Mouse (Mus musculus) gastrocnemius, postnatal 4 days (tissue): Measurements from ENCODE around the gene Gm9903. TPM values are rescaled to one million over a fixed set of nuclear protein-coding genes. Genes with fewer than 3 reads are reported as not detected.

Experiments used
- DNase-seq, 2 experiments: peaks; one replicate each; pipeline ENCODE4 v3.0.0; 2021 to 2022; ENCODE audit warnings: low spot score in 2 of 2, mixed read lengths in 2 of 2
- long read RNA-seq, 2 experiments: library from polyadenylated mRNA; stranded (forward); transcript quantifications; one replicate each; pipeline ENCODE4 v2.0.0; 2021
- total RNA-seq, 2 experiments: library from RNA; stranded (reverse); gene quantifications; 2 replicates each; pipeline ENCODE4 v1.2.3; 2021

Gm9903 gene
- 1 to 10 TPM; 1.8 to 1.9 TPM for total RNA-seq
- long read RNA-seq, experiment 1, result 0 reads
- long read RNA-seq, experiment 2, partial matches to known transcripts, result 0 of 2 reads
- long read RNA-seq, experiment 2, other reads (novel, unspliced or antisense), result 0 of 2 reads

DNA sequence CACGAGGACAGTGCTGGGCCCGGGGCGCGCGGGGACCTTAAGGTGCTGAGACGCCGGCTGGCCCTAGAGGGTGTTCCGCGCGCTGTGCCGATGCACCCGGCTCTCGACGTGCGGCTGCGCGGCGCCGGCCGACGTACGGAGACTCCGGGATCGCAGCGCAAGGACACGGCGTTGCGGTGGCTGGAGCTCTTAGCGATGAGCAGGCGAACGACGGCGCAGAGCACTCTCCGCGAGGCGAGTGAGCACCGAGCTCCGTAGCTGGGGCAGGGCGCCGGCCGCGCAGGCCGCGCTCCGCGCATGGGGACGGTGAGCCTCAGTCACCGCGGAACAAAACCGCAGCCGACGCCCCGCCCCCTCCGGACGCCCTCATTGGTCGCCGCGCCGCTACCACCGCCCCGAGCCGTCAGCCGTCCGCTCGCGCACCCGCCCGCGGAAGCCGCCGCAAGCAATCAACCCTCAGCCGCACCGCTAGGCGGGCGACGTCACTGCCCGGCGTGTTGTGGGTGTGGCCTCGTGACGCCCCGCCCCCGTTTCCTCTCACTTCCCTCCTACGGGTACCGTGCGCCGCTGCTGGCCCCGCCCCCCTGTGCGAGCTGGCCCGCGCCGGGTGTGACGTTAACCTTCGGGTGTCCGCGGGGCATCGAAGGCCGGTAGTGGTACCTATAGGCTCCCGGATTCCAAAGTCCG, at the start of gene Gm9903, which contains the start of gene Fam53a:
Gene Gm9903, plus strand, starts transcription at position 625 of the 687 bp plus-strand sequence.
Gene Fam53a, minus strand, starts transcription at position 335 of the 687 bp plus-strand sequence.
- DNase-seq, result peak; percentile 100

DNA sequence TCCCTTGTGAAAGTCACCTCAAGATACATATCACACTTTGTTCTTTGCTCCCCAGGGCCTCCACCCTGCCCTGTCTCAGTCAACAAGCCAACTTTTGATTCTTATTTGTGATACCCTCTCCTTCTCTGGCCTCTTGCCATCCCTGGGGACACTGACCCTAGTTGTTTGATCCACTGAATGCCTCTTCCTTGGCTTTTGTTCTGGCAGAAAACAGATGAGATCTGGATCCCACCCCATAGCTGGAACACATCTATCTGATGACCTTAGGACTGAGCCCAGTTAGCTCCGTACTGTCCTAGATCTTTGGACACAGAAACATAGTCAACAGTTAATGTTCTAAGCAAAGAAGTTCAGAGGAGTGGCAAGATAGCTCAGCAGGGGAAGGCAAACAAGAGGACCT, 49.4 kb upstream of the Gm9903 start:
- no peak for DNase-seq

DNA sequence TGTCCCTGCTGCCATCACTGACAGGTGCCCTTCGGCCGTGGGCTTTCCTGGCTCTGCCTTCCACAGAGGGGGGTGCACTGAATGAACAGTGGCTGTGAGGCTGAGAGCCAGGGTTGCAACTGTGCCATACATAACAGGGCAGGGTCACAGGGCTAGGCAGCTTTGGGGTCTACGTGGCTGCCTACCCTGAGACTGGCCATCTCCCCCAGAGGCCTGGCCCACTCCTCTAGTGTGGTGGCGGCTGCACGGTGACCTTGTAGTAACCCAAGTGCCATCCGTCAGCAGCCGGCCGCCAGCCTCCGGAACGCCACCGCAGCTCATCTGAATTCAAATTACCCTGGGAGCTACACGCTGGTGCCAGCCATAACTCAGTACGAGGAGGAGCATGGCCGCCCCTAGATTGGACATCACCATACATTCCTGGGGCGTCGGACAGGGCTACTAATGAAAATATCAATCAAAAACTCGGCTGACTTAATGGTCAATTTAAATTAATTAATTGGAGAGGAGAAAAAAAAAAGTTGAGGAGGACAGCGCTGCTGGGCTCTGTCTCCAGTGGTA, 42.1 kb upstream of the Gm9903 start:
- no peak for DNase-seq

DNA sequence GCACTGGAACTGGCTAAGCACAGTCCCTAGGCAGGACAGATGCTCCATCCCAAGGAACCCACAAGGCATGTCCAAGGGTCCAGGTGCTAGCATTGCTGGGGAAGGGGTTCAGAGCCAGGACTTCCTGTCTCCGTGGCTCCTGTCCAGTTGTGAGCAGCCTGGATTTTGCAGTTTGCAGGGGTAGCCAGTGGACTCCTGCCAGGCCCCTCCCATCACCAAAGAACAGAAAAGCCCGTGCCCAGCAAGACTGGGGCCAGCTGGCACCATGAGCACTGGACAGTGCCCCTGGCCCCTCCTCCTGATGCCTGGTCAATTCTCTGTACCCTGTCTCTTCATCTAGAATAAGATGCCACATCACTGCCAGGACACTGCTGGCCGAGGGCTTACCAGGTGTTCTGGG, 41.7 kb upstream of the Gm9903 start:
- DNase-seq, result no peak

DNA sequence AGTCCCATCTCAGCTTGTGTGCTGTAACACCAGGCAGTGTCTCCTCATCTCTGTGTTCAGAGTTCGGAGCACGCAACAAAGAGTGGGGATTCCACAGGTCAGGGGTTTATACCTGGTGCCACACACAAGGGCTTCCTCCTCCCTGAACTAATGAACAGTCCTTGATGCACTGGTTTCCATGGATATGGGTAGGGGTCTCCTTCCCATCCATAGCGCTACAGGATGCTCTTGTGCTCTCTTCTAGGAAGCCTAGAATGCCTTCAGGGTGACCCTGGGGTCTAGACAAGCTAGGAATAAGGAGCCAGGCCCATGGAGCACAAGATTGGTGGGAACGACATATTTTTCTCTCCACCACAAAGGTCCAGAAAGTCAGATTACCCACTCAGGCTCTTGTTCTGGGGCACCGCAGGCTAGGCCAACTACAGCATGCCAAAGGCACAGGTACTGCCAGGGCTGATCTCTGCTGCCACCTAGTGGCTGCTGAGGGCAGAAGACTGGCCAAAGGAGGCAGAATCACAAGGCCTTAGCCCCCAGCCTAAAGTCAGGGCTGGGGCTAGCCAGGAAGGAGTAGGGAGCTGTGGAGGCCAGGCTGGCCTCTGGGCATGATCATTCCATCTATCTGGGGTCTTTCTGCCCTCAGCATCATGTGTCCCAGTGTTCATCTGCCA, 40.4 kb upstream of the Gm9903 start:
- peak; percentile 40 to 67 for DNase-seq

DNA sequence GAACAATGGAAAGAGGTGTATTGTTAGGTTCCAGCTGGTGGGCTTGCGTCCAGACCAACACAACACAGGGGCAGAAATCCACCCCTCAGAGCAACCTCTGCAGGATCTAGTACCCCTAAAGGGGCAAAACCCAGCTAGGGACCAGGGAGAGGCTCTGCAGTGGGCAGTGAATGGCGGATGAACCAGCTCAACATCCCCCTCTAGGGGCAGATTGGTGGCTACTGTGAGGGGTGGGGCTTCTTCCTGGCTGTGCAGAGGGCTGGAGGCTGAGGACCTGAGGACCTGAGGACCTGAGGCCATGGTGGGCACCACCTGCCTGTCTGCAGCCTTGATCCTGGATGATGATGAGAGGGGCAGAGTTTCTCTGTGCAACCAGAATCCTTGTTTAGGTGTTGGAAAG, 36.1 kb upstream of the Gm9903 start:
- no peak for DNase-seq

DNA sequence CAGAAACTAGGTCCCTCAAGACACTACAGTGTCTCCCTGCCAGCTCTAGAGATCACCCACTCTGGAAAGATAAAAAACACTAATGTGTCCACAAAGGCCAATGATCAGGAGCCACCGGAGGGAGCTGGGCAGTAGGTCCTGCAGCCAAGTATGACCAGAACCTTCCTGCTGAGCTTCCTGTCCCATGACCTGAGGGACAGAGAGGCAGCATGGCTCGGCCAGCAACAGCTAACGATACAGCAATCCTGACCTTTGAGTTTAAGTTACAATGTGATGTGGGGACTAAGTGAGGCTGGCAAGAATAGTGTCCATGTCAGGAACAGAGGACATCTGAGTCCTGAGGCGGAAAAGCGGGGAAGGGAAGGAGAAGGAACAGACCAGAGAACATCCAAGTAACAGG, 24.4 kb upstream of the Gm9903 start:
- DNase-seq, result no peak

DNA sequence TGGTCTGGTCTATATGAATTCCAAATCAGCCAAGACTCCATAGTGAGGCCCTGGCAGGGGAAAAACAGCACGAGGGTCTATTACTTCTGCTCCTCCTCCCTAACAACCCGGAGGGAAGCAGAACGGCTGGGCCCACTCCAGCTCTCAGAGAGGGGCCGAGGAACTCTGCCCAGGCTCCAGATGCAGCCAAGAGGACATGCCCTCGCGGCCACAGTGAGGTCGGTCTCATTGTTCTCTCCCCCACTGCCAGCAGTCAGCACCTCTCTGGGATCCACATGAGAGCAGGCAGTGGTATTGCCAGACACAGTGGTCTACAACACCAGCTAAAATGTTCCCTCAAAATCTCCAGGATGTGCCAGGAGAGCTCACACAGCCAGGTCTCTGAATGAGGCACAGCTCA, 23.1 kb upstream of the Gm9903 start:
- DNase-seq, result no peak

DNA sequence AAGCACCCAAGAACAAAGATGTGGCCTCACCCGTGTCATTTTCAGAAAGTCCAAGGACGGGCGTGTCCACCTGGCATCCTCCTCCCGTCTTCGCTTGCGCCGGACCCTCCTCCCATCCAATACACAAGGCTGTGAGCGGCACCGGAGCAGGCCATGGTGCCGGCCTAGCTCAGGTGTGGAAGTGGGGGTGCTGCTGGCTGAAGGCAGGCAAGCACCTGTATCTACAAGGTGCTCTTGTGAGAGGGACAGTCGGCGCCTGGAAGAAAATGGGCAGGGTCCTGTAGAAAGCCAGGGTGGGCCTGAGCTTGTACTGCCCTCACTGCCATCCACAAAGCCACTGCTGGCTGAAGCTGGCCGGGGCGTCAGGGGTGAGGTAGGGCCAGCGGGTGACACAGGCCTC, 22.3 kb upstream of the Gm9903 start:
- no peak for DNase-seq

DNA sequence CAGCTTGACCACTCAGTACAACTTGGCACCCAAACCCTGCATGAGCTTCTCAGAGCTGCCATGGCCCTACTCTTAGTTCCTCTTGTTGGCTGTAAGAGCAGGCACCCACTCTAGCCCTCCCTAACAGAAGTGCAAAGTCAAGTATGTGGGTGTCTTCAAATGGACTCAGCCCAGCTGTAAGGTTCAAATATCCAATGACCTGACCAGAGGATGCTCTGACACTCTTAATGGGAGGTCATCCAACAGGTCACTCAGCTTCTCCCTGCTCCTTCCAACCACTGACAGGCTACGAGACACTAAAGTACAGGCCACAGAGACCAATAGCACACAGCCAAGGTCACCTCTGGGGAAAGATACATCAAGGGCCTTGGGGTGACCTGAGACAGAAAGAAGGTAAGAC, 20.5 kb upstream of the Gm9903 start:
- DNase-seq, result no peak

DNA sequence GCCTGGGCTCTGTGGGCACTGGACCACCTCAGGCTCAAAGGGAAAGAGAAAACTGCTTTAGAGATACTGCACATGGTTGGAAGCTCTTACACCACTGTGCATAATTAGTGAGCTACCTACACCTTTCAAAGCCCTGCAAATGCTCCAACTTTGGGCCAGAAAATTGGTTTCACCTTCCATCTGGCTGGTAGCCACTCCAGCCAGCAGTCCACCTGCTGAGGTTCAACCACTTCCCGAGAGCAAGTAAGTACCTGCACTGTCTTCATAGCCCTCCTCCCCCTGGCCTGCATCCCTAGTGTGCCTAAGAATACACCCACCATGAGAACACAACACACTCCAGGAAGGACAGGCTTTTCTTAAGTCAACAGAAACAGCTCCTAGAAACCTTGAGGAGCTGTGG, 17.9 kb upstream of the Gm9903 start:
- DNase-seq, result no peak

DNA sequence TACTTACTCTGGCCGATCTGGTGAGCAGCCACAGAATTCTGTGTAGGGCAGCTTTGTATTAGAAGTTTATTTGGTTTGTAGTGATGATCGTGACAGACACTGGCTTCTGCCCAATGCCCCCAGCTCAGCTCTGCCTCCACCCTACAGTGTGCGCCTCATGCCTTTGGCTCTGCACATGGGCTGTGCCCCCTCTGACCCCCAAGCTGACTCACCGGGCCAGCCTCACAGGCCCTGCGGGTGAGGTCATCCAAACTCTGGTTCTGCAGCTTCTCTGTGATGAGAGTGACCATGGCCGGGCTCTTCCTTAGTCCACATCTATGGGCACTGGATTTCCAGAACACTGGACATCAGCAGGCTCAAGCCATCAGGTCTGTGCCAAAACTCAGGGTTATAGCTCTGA, 15.3 kb upstream of the Gm9903 start:
- no peak for DNase-seq

DNA sequence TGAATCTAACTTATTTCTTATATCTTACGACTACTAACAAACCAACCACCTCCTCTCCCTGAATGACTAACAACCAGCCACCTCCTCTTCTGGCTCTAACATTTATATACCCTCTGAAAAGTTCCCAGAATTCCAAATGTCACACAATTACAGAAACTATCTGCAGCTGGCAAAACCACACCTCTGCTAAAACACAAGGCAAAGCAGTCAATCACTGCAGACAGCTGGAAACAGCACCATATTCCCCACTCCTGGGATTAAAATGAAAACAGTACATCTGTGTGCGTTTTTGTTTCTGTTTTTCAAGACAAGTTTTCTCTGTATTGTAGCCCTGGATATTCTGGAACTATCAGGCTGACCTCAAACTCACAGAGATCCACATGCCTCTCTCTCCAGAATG, 7.1 kb upstream of the Gm9903 start:
- DNase-seq, result no peak

DNA sequence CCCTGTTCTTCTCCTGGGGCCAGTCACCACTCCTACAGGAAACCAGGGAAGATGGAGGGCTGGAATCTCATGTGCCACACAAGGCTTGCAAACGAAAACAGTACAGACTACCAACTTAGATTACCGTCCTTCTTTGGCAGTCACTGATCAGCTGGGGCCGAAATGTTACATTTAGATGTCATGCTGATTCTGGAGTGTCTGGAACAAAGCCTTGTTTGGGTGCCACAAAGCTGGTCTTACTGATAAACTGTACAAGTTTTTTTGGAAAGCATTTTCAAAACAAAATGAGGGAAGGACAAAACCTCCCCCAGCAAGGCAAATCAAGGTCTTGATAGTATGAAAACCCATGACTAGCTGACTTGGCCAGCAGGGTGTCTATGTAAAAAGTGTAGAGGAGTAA, 6.0 kb upstream of the Gm9903 start:
- DNase-seq, result no peak

DNA sequence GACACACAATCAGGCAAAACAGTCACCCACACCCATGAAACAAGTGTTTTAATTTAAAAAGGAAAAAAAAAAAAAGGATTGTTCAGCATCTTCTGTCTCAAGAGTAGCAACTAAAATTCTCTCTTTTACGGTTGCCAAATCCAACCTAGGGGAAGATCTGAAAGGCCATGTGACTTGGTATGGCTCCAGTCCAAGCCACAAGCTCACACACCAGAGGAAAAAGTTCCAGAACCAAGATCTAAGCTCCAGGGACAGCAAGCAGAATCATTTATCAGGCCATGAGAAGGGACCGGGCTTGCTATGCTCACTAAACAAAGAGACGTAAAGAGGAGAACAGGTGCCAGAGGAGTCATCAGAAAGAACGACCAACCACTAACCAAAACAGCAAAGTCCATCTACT, 1.8 kb upstream of the Gm9903 start:
- no peak for DNase-seq

DNA sequence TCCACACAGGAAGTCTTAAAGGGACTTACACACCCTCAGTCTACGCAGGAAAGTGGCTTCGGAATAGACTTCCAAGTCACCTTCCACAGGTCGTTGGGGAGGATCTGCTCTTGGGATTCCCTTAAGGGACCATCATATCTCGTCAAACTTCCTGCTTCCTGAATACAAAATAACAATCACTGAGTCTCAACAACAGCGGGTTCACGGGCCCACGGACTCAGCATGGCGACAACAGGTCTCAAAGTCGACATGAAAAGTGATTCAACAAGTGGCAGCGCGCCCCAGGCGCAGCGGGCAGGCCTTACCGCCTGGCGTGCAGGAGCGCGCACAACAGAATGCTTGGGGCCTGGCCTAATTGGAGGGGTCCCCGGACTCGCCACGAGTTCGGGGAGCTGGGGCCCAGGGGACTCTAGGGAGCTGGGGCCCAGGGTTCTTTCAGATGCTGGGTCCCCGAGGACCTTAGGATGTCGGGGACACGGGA, 865 bp upstream of the Gm9903 start:
- peak in 1 of 2 experiments; percentile 22 for DNase-seq

DNA sequence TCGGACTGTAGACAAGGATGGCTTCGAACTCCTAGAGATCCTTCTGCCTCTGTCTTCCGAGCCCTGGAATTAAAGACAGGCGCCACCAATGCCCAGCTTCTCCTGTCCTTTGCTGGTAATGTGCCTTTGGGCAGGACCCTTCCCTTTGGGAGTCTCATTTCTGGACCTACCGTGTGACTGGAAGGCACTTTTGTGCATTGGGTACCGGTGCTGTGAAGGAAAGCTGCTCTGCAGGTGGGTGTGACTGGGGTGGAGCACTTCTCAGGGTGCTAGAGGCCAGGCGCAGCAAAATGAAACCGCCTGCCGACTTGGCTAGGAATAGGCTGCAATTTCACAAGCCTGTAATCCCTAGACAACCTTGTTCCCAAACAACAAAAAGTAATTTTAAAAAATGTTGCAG, 336 bp downstream of the Gm9903 start:
- DNase-seq, result peak in 1 of 2 experiments; percentile 24

DNA sequence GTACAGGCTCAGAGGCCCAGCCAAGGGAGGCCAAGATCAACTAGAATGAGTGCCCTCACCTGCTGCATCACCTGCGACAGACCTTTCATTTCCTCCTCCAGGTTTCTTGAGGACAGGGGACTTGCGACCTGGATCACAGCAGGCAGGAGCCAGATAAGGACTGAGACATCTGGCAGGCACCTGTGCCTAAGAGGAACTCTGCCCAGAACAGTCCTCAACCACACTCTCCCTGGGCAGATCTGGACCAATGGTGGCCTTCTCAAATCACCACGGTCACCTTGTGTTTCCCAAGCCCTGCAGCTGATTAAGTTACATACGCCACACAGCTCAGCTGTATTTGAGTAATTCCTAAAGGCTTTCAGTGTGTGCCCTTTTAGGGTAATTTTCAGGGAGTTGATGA, 890 bp downstream of the Gm9903 start:
- DNase-seq, result no peak

DNA sequence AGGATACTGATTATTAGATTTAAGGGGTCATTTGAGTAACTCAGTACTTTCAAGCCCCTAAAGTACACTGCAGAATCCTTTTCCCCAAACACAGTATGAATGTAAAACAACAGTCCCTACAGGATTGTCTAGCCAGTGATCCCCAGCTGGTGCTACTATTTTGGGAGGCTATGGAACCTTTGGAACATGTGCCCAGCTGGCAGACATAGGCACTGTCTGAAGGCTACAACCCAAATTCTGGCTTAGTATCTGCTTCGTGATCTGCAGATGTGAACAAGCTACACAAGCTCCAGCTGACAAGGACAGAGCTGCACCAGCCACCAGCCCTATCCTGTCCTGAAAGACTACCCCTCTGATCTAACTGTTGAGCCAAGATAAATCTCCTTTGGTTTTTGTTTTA, 2.8 kb downstream of the Gm9903 start:
- DNase-seq, result no peak

DNA sequence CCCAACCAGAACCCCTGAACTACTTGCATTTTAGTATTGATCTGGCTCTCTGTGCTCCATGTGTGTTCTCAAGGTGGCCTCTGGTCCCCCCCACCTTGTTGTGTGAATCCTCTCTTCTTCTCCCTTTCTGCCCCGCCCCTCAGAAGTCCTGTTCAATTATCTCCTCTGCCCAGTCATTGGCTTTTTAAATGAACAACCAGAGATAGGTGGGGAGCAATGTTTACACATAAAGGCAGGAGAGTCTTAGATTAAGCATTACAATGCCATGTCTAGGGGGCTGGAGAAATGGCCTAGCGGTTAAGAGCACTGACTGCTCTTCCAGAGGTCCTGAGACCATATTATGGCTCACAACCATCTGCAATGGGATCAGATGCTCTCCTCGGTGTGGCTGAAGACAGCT, 5.6 kb downstream of the Gm9903 start:
- DNase-seq, result no peak

DNA sequence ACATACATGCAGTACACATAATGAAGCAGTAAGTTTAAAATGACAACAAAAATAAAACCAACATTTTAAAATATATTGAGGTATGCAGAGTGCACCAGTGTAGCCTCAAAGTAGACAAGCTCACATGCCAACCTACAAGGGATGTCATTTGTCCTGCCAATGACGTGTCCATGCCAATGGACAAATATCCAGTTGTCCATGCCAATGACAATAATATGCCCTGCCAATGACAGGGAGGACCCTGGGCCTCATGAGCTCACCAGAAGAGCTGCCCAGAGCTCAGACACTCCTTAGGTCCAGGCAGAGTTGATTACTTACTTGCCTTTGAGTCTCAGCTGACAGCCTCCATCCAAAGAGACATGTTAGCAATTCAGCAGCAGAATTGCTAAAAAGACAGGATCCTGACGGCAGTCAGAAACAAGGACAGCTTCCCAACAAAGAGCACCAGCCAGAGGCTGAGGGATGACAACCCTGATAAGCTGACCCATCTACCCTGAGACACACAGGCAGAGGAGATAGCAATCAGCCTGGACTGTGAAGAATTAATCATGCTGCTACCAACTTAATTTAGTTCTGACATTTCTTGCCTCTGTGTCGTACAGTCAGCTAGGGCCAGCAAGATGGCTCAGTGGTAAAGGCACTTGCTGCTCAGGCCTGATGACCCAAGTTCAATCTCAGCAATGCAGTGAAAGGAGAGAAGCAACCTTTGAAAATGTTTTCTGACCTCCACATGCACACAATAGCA, 8.1 kb downstream of the Gm9903 start:
- no peak for DNase-seq

DNA sequence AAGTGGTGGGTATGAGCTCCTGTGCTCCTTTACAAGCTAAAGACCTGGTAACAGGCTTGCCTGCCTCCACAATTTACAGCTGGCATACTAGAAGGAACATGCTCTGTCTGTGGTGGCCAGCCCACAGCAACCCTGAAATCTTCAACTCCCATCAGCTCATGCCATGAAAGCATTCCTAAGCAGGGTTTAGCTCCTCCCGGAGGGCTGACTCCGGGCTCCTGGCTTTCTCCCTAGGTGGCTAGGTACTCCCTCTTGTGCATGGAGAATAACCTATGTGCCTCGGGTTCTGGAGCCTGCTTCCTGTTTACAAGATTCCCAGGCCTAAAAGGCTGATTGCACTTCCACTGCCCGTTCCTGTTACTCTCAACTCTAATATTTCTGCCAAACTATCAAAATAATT, 9.1 kb downstream of the Gm9903 start:
- DNase-seq, result no peak
